Mouse (Mus musculus): ENCODE measurements at regions not wholly inside any gene's neighbourhood (a gene's known extent, or its start where the extent isn't known, plus 50 kb on each side); places are given as distances from the start of the nearest gene placed in this dataset.

- TF ChIP-seq EP300 (IDR thresholded peaks at IDR 0.05; ENCODE audit: insufficient read depth, low read depth, low read length) (no peak), CTCF (IDR thresholded peaks at IDR 0.05) (no peak), POLR2A (IDR thresholded peaks at IDR 0.05; ENCODE audit: insufficient read depth, low read depth, low read length) (no peak)
Measured at GRCm38 (mm10) chr6:89259406-89259994, 102.9 kb downstream of the Plxna1 start.
